Mouse (Mus musculus): ENCODE measurements around the gene Shd. TPM values are rescaled to one million over a fixed set of nuclear protein-coding genes. Genes with fewer than 3 reads are reported as not detected.

Gene Shd
- polyA plus RNA-seq, 1 experiment: not detected

DNA sequence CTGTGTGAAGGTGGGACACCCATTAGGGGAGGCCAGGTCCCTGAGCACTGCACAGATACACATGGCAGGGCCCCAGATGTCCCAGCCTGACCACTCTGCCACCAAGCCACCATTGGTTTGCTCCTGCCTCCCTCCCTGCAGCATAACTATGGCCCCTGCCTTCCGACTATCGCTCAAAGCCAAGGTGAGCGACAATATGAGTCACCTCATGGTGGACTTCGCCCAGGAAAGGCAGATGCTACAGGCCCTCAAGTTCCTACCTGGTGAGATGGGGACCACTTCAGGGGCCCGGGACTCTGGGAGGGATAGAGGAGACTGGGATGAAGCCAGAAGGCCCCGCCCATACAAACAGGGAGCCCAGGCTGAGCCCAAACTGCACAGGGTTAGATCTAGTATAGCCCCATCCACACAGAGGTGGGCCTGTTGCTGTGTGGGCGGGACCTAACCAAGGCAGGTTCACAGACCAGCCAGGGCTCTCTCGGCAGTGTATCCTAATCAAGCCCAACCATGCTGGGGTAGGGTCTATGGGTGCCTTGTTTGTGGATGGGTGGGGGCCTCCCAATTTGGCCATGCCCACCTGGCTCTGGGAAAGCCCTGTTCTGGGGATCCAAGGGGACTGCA, 20.1 kb downstream of the Shd start:
- Histone ChIP-seq H3K4me1 (ENCODE audit: control insufficient read depth, insufficient read depth, low read length) (peaks cover 20% of the 10 kb centered on the region), H3K27ac (ENCODE audit: insufficient read depth, low read depth, low read length) (no peak overlapping the region), H3K4me3 (ENCODE audit: insufficient read depth, low read depth, low read length) (no peak overlapping the region)
- 88% methylated on average over 8 of the region's 8 CpGs for WGBS
- TF ChIP-seq POLR2A (IDR thresholded peaks at IDR 0.05; ENCODE audit: insufficient read depth, low read depth, low read length): no peak
- no peak for TF ChIP-seq CTCF (IDR thresholded peaks at IDR 0.05; ENCODE audit: insufficient read depth, low read depth, low read length)

- TF ChIP-seq CTCF (IDR thresholded peaks at IDR 0.05; ENCODE audit: insufficient read depth, low read depth, low read length) (no peak), POLR2A (IDR thresholded peaks at IDR 0.05; ENCODE audit: insufficient read depth, low read depth, low read length) (no peak)
- Histone ChIP-seq H3K4me1 (ENCODE audit: control insufficient read depth, insufficient read depth, low read length) (peaks cover 10% of the 10 kb centered on the region), H3K4me3 (ENCODE audit: insufficient read depth, low read depth, low read length) (no peak overlapping the region), H3K27ac (ENCODE audit: insufficient read depth, low read depth, low read length) (no peak overlapping the region)
- 83% methylated on average over 15 of the region's 15 CpGs for WGBS
Observed at GRCm38 (mm10) chr17:55996007-55996406, 25.7 kb downstream of the Shd start.

DNA sequence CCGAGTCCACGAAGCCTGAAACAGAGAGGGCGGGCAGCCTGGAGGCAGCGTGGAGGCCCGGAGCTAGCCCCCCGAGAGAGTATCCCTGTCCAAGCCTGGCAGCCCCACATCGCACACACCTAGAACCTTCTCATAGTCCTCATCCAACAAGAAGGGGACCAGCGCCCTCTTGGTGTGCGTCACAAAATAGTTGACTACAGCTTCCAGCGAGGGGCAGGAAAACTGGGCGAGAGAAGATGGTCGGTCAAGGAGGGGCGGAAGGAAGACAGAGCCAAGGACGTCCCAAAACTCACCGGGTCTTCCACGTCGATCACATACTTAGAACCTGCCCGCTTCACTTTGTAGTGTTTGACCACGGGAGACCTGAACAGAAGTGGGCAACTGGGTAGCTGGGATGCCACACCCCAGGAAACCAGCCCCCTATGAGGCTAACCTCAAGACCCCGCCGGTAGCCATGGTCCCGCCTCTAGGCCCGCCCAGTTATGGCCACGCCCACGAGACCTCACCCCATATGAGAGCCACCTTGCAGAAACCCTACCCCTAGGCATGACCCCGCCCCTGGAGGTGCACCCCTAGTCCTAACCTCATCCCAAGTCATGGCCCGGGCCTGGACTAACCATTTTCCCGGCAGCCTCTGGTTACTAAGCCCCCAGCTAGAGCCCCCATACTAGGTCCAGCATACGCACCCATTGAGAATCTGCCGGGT, 29.7 kb downstream of the Shd start:
- 13% methylated on average over 30 of the region's 30 CpGs for WGBS
- H3K27ac ChIP-seq (ENCODE audit: insufficient read depth, low read depth, low read length): no peak overlapping the region
- no peak for TF ChIP-seq CTCF (IDR thresholded peaks at IDR 0.05; ENCODE audit: insufficient read depth, low read depth, low read length)
- TF ChIP-seq POLR2A (IDR thresholded peaks at IDR 0.05; ENCODE audit: insufficient read depth, low read depth, low read length): no peak
- H3K4me3 ChIP-seq (ENCODE audit: insufficient read depth, low read depth, low read length): no peak overlapping the region
- H3K4me1 ChIP-seq (ENCODE audit: control insufficient read depth, insufficient read depth, low read length): no peaks in the 10 kb centered on the region

- Histone ChIP-seq H3K4me3 (ENCODE audit: insufficient read depth, low read depth, low read length) (no peak overlapping the region), H3K4me1 (ENCODE audit: control insufficient read depth, insufficient read depth, low read length) (no peaks in the 10 kb centered on the region), H3K27ac (ENCODE audit: insufficient read depth, low read depth, low read length) (no peak overlapping the region)
- TF ChIP-seq POLR2A (IDR thresholded peaks at IDR 0.05; ENCODE audit: insufficient read depth, low read depth, low read length) (no peak), CTCF (IDR thresholded peaks at IDR 0.05; ENCODE audit: insufficient read depth, low read depth, low read length) (no peak)
- 81% methylated on average over 3 of the region's 3 CpGs for WGBS
Observed at GRCm38 (mm10) chr17:56003000-56003399, 32.7 kb downstream of the Shd start.

- Histone ChIP-seq H3K4me1 (ENCODE audit: control insufficient read depth, insufficient read depth, low read length) (peaks cover 10% of the 10 kb centered on the region), H3K4me3 (ENCODE audit: insufficient read depth, low read depth, low read length) (no peak within 1 kb of the TSS), H3K27ac (ENCODE audit: insufficient read depth, low read depth, low read length) (no peak within 1 kb of the TSS)
- no peak for TF ChIP-seq CTCF (IDR thresholded peaks at IDR 0.05; ENCODE audit: insufficient read depth, low read depth, low read length)
- no peak for TF ChIP-seq POLR2A (IDR thresholded peaks at IDR 0.05; ENCODE audit: insufficient read depth, low read depth, low read length)
- 50% methylated on average over 13 of the region's 13 CpGs for WGBS
Observed at GRCm38 (mm10) chr17:56005415-56006061, 35.3 kb downstream of the Shd start, which contains the start of the genes Stap2 and Mpnd. Gene Stap2 (minus strand): TSS chr17:56005584. Gene Mpnd (plus strand): TSS chr17:56005711.

GRCm38 (mm10) chr17:56006956-56007355, 36.7 kb downstream of the Shd start:
- Histone ChIP-seq H3K27ac (ENCODE audit: insufficient read depth, low read depth, low read length) (no peak overlapping the region), H3K4me3 (ENCODE audit: insufficient read depth, low read depth, low read length) (no peak overlapping the region), H3K4me1 (ENCODE audit: control insufficient read depth, insufficient read depth, low read length) (peaks cover 14% of the 10 kb centered on the region)
- TF ChIP-seq POLR2A (IDR thresholded peaks at IDR 0.05; ENCODE audit: insufficient read depth, low read depth, low read length) (no peak), CTCF (IDR thresholded peaks at IDR 0.05; ENCODE audit: insufficient read depth, low read depth, low read length) (no peak)
- 64% methylated on average over 10 of the region's 10 CpGs for WGBS

- WGBS: 41% methylated on average over 14 of the region's 14 CpGs
Observed at GRCm38 (mm10) chr17:56007444-56008355, 37.4 kb downstream of the Shd start.

DNA sequence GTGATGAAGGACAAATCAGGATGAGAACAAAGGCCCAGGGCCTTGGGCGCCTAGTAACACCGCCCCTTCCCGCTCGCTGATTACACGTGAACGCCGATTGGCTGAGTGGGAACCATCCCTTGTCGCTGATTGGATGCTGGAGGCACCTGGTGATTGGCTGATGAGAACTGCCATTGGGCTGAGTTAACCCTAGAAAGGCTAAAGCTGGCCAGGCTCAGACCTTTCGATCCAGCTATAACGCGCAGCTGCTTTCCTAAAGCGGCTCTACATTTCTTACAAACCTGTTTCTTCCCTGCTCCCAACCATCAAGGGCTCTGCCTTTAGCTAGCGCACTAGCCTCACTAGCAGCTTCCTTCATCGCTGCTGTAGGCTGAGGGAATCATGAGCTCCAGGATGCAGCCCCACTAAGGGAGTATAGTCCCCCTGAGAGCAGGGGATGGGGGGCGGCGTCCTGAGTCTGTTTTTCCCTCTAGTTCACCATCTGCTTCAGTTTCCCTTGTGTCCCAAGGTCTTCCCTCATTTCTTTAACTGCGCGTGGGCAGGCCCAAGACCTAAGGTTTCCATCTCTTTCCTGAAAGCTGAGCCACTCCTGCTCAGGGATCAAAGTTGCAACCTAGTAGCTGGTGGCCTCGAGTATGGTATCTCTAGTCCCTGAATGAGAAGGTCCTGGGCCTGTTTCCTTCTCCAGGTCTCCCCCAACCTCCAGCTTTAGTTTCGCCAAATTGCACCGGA, 38.3 kb downstream of the Shd start:
- 0% methylated on average over 21 of the region's 21 CpGs for WGBS
- peaks cover 14% of the 10 kb centered on the region for H3K4me1 ChIP-seq (ENCODE audit: control insufficient read depth, insufficient read depth, low read length)
- peak overlapping the region; percentile 35; the same call in 1 of the 2 replicates for H3K27ac ChIP-seq (ENCODE audit: insufficient read depth, low read depth, low read length)
- TF ChIP-seq POLR2A (IDR thresholded peaks at IDR 0.05; ENCODE audit: insufficient read depth, low read depth, low read length): peak; percentile 51
- no peak for TF ChIP-seq CTCF (IDR thresholded peaks at IDR 0.05; ENCODE audit: insufficient read depth, low read depth, low read length)
- peak overlapping the region; percentile 58 for H3K4me3 ChIP-seq (ENCODE audit: insufficient read depth, low read depth, low read length)

More at GRCm38 (mm10) chr17:56007444-56008355, 37.4 kb downstream of the Shd start:
- H3K4me1 ChIP-seq (ENCODE audit: control insufficient read depth, insufficient read depth, low read length): peaks cover 14% of the 10 kb centered on the region
- no peak for TF ChIP-seq POLR2A (IDR thresholded peaks at IDR 0.05; ENCODE audit: insufficient read depth, low read depth, low read length)
- no peak for TF ChIP-seq CTCF (IDR thresholded peaks at IDR 0.05; ENCODE audit: insufficient read depth, low read depth, low read length)
- no peak overlapping the region for H3K27ac ChIP-seq (ENCODE audit: insufficient read depth, low read depth, low read length)
- H3K4me3 ChIP-seq (ENCODE audit: insufficient read depth, low read depth, low read length): no peak overlapping the region
